Mouse (Mus musculus) midbrain, postnatal 0 days (tissue): Measurements from ENCODE around the gene Vstm5. TPM values are rescaled to one million over a fixed set of nuclear protein-coding genes. Genes with fewer than 3 reads are reported as not detected.

Source experiments
- ATAC-seq: fragments of 200-750 bp; cut with Nextera tagmentation; 2 replicates; pipeline ENCODE4 v1.8.0; 2017; ENCODE audit warnings: moderate number of reproducible peaks, mild to moderate bottlenecking, moderate TSS enrichment, moderate library complexity; ENCODE audit not compliant: low FRiP score
- DNase-seq: peaks from one replicate; pipeline ENCODE4 v3.0.0-alpha.2; 2015; ENCODE audit warnings: low spot score
- H3K27ac ChIP-seq: fragments of 300-500 bp; sonication (generic); 2 replicates; pipeline ENCODE4 v1.5.1; 2014; ENCODE audit warnings: low read depth, mild to moderate bottlenecking, low read length, mixed read lengths
- H3K27me3 ChIP-seq: fragments of 300-500 bp; sonication (generic); 2 replicates; pipeline ENCODE4 v1.6.1; 2014; ENCODE audit warnings: low read length, control low read depth, mixed read lengths; ENCODE audit not compliant: insufficient read depth
- H3K36me3 ChIP-seq: fragments of 300-500 bp; sonication (generic); 2 replicates; pipeline ENCODE4 v1.6.1; 2014; ENCODE audit warnings: low read length, control low read depth, mixed read lengths; ENCODE audit not compliant: insufficient read depth
- H3K4me1 ChIP-seq: fragments of 300-500 bp; sonication (generic); 2 replicates; pipeline ENCODE4 v1.6.1; 2014; ENCODE audit warnings: mild to moderate bottlenecking, control low read depth, antibody characterized with exemption, low read length, mixed read lengths; ENCODE audit not compliant: insufficient read depth
- H3K4me2 ChIP-seq: fragments of 300-500 bp; sonication (generic); 2 replicates; pipeline ENCODE4 v1.6.1; 2014; ENCODE audit warnings: low read depth, mild to moderate bottlenecking, low read length, mixed read lengths; ENCODE audit not compliant: poor library complexity, severe bottlenecking
- H3K4me3 ChIP-seq: fragments of 300-500 bp; sonication (generic); 2 replicates; pipeline ENCODE4 v1.5.1; 2014; ENCODE audit warnings: low read depth, mild to moderate bottlenecking, low read length, moderate library complexity
- H3K9ac ChIP-seq: fragments of 300-500 bp; sonication (generic); replicated peaks from 2 replicates; pipeline ENCODE4 v1.6.1; 2014; ENCODE audit warnings: mild to moderate bottlenecking, low read length, moderate library complexity, mixed read lengths; ENCODE audit not compliant: poor library complexity, severe bottlenecking
- H3K9me3 ChIP-seq: fragments of 300-500 bp; sonication (generic); 2 replicates; pipeline ENCODE4 v1.6.1; 2016; ENCODE audit warnings: low read length, control low read depth
- CTCF ChIP-seq: IDR thresholded peaks from 2 replicates; pipeline ENCODE4 v1.5.1; 2016; ENCODE audit warnings: antibody characterized with exemption, mild to moderate bottlenecking
- WGBS: fragments of 180-500 bp; shearing (Covaris S2); extraction: QIAGEN DNeasy Blood & Tissue Kit; methylation state at CpG from one replicate; pipeline ENCODE4 v1.1.7; 2014; 5-methylcytosine and 5-hydroxymethylcytosine counted together
- polyA plus RNA-seq: library from polyadenylated mRNA; unstranded; fragments of >200 nt; fragmentation: Nextera tagmentation; extraction: Ambion mirVana; gene quantifications from 2 replicates; pipeline ENCODE4 v1.2.1, GENCODE M21; 2015
- total RNA-seq: library from RNA; depleted of rRNA; stranded (reverse); fragments of >200 nt; gene quantifications from 2 replicates; pipeline ENCODE4 v1.2.3, GENCODE M21; 2014

Gene Vstm5
- total and polyA plus RNA-seq, 2 experiments from 2014 or later = 30.6 to 43.4 TPM

GRCm38 (mm10) chr9:15287846-15288245 is 49.0 kb downstream of the Vstm5 start:
- H3K9me3 ChIP-seq = no peaks in the 10 kb centered on the region
- no peak for TF ChIP-seq CTCF
- H3K9ac ChIP-seq = no peak overlapping the region
- H3K4me1 ChIP-seq = no peaks in the 10 kb centered on the region
- H3K27me3 ChIP-seq = no peaks in the 10 kb centered on the region
- H3K27ac ChIP-seq = no peak overlapping the region
- H3K36me3 ChIP-seq = peaks cover 10% of the 10 kb centered on the region; the same call in 1 of the 2 replicates
- no peak overlapping the region for H3K4me3 ChIP-seq
- WGBS = 59% methylated on average over 6 of the region's 6 CpGs
- ATAC-seq = no peak
- H3K4me2 ChIP-seq = no peak overlapping the region
- DNase-seq = no peak

GRCm38 (mm10) chr9:15288402-15288801 is 49.6 kb downstream of the Vstm5 start:
- ATAC-seq = no peak
- WGBS = 86% methylated on average over 3 of the region's 3 CpGs
- no peaks in the 10 kb centered on the region for H3K4me1 ChIP-seq
- peaks cover 10% of the 10 kb centered on the region; the same call in 1 of the 2 replicates for H3K36me3 ChIP-seq
- no peak overlapping the region for H3K27ac ChIP-seq
- TF ChIP-seq CTCF = no peak
- H3K4me3 ChIP-seq = no peak overlapping the region
- no peaks in the 10 kb centered on the region for H3K27me3 ChIP-seq
- no peak overlapping the region for H3K4me2 ChIP-seq
- H3K9ac ChIP-seq = no peak overlapping the region
- no peak for DNase-seq
- H3K9me3 ChIP-seq = no peaks in the 10 kb centered on the region

- H3K9me3 ChIP-seq = no peaks in the 10 kb centered on the region
- ATAC-seq (no peak), DNase-seq (no peak)
- H3K4me1 ChIP-seq = no peaks in the 10 kb centered on the region
- no peak overlapping the region for H3K27ac ChIP-seq
- no peak overlapping the region for H3K4me2 ChIP-seq
- no peak overlapping the region for H3K4me3 ChIP-seq
- TF ChIP-seq CTCF = no peak
- 92% methylated on average over 6 of the region's 6 CpGs for WGBS
- no peaks in the 10 kb centered on the region for H3K27me3 ChIP-seq
- H3K9ac ChIP-seq = no peak overlapping the region
- peaks cover 10% of the 10 kb centered on the region; the same call in 1 of the 2 replicates for H3K36me3 ChIP-seq
Measured at GRCm38 (mm10) chr9:15289251-15289650, 50.4 kb downstream of the Vstm5 start.

- no peak for DNase-seq
- H3K4me3 ChIP-seq = no peak overlapping the region
- no peaks in the 10 kb centered on the region for H3K27me3 ChIP-seq
- peaks cover 6% of the 10 kb centered on the region; the same call in 1 of the 2 replicates for H3K36me3 ChIP-seq
- 91% methylated on average over 7 of the region's 7 CpGs for WGBS
- no peak for TF ChIP-seq CTCF
- no peak overlapping the region for H3K9ac ChIP-seq
- no peak overlapping the region for H3K27ac ChIP-seq
- peaks cover 2% of the 10 kb centered on the region; the same call in 1 of the 2 replicates for H3K4me1 ChIP-seq
- H3K9me3 ChIP-seq = no peaks in the 10 kb centered on the region
- no peak overlapping the region for H3K4me2 ChIP-seq
- ATAC-seq = no peak
Measured at GRCm38 (mm10) chr9:15297112-15297511, 58.3 kb downstream of the Vstm5 start.

- ATAC-seq = no peak
- DNase-seq = no peak
- Histone ChIP-seq H3K4me3 (no peak overlapping the region), H3K27me3 (no peaks in the 10 kb centered on the region), H3K9me3 (no peaks in the 10 kb centered on the region), H3K27ac (no peak overlapping the region), H3K4me2 (no peak overlapping the region), H3K4me1 (peaks cover 2% of the 10 kb centered on the region; the same call in 1 of the 2 replicates), H3K36me3 (peaks cover 4% of the 10 kb centered on the region; the same call in 1 of the 2 replicates), H3K9ac (no peak overlapping the region)
- TF ChIP-seq CTCF = no peak
- WGBS = 73% methylated on average over 2 of the region's 2 CpGs
Measured at GRCm38 (mm10) chr9:15298451-15298850, 59.6 kb downstream of the Vstm5 start.

GRCm38 (mm10) chr9:15300056-15300455 is 61.2 kb downstream of the Vstm5 start:
- no peak overlapping the region for H3K9ac ChIP-seq
- no peak for TF ChIP-seq CTCF
- DNase-seq (no peak), ATAC-seq (no peak)
- no peak overlapping the region for H3K27ac ChIP-seq
- WGBS = 90% methylated on average over 5 of the region's 5 CpGs
- no peaks in the 10 kb centered on the region for H3K9me3 ChIP-seq
- no peaks in the 10 kb centered on the region for H3K27me3 ChIP-seq
- peaks cover 4% of the 10 kb centered on the region; the same call in 1 of the 2 replicates for H3K36me3 ChIP-seq
- H3K4me3 ChIP-seq = no peak overlapping the region
- H3K4me1 ChIP-seq = peaks cover 6% of the 10 kb centered on the region; the same call in 1 of the 2 replicates
- no peak overlapping the region for H3K4me2 ChIP-seq
